ENCODE assay signal across 17 mouse cellular contexts in the genomic region with DNA sequence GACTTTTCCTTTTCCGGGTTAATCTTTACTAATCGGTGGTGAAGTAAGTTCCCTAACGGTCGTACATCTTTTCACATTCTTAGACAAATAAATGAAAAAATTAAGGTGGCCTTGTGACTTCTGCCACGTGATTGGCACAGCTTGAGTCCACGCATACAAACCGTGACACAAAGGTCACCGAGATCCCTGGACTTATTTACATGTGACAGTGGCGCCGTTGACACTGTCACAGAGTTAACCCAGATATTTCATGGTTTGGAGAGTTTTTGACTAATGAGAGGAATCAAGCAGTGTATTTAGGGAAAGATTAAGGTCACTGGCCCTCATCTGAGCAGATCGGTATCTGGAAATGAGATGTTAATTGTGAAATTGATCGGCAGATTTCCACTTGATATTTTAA.
DNase-seq lines count a peak whose midpoint lies in the region; ATAC-seq and TF ChIP-seq lines count a peak whose summit lies in the region.
"Had no signal": no experiment of that assay in that cellular context is flagged by ENCODE, and none has a peak within 500 bp of the region (broad histone marks: within the 10 kb centered on the region; RNA-seq: fewer than 3 reads in every experiment).

No protein-coding gene starts in this region.

- no peak for TF ChIP-seq CTCF in liver, adult 2 months (IDR thresholded peaks at IDR 0.05; ENCODE audit: low read depth, low read length)
- no peak for TF ChIP-seq CTCF in liver, postnatal 0 days (IDR thresholded peaks at IDR 0.05; ENCODE audit: low read depth)

- no peak for ATAC-seq in liver, postnatal 0 days
- ATAC-seq: activated CD4-positive, CD25-positive, alpha-beta regulatory T cell, adult 4 months; CD4-positive, CD25-positive, alpha-beta regulatory T cell, adult 4 months; Patski had no signal

- TF ChIP-seq EP300 in liver, postnatal 0 days (IDR thresholded peaks at IDR 0.05; ENCODE audit: low read depth), result no peak

- no peaks in the 10 kb centered on the region for H3K36me3 ChIP-seq in liver, adult 2 months (ENCODE audit: control insufficient read depth, insufficient read depth, low read length)
- H3K36me3 ChIP-seq in liver, postnatal 0 days (replicated peaks; ENCODE audit: insufficient read depth, low read length), result no peaks in the 10 kb centered on the region
- H3K36me3 ChIP-seq: G1E had no signal

- TF ChIP-seq POLR2A in liver, adult 2 months (IDR thresholded peaks at IDR 0.05; ENCODE audit: extremely low read depth, insufficient read depth, low read length), result no peak

- H3K9ac ChIP-seq in liver, adult 2 months (ENCODE audit: low read depth, low read length), result no peak overlapping the region
- H3K9ac ChIP-seq in liver, postnatal 0 days (replicated peaks), result no peak overlapping the region

- no peaks in the 10 kb centered on the region for H3K79me2 ChIP-seq in liver, adult 2 months (ENCODE audit: control insufficient read depth, insufficient read depth, low read length)

- DNase-seq in liver, adult 2 months (ENCODE audit: extremely low read depth, low read depth, low spot score), result peak; percentile 93
- no peak for DNase-seq in liver, postnatal 0 days
- DNase-seq: adrenal gland, adult 2 months; adrenal gland, adult 8-10 months; adrenal gland, postnatal 10 days; adrenal gland, postnatal 14 days; adrenal gland, postnatal 25 days; adrenal gland, postnatal 36 days; B cell, adult 2 months; cerebellum, adult 11 months; cerebellum, adult 11-12 months; cerebellum, adult 18-20 months; cerebellum, adult 2 months had no signal

- peaks cover 2% of the 10 kb centered on the region; the same call in 1 of the 2 replicates for H3K4me1 ChIP-seq in liver, adult 2 months (ENCODE audit: control insufficient read depth, insufficient read depth, low read length)
- no peaks in the 10 kb centered on the region for H3K4me1 ChIP-seq in liver, postnatal 0 days (ENCODE audit: insufficient read depth)

- WGBS in liver, adult 2 months, result 53% methylated on average over 12 of the region's 12 CpGs
- 77% methylated on average over 12 of the region's 12 CpGs for WGBS in liver, postnatal 0 days (ENCODE audit: insufficient replicate concordance)

- H3K9me3 ChIP-seq in liver, postnatal 0 days (ENCODE audit: low read length), result no peaks in the 10 kb centered on the region
- H3K9me3 ChIP-seq: G1E had no signal

- no peak overlapping the region for H3K4me3 ChIP-seq in liver, adult 2 months (ENCODE audit: insufficient read depth, low read depth, low read length)
- H3K4me3 ChIP-seq in liver, postnatal 0 days (ENCODE audit: low read depth, low read length), result no peak overlapping the region

- no peak overlapping the region for H3K4me2 ChIP-seq in liver, postnatal 0 days (ENCODE audit: low read depth, low read length)

- no peaks in the 10 kb centered on the region for H3K27me3 ChIP-seq in liver, adult 2 months (ENCODE audit: control insufficient read depth, insufficient read depth, low read length)
- no peaks in the 10 kb centered on the region for H3K27me3 ChIP-seq in liver, postnatal 0 days (ENCODE audit: insufficient read depth, low read length)

- no peak overlapping the region for H3K27ac ChIP-seq in liver, adult 2 months (replicated peaks; ENCODE audit: insufficient read depth, low read depth, low read length)
- no peak overlapping the region for H3K27ac ChIP-seq in liver, postnatal 0 days (ENCODE audit: low read depth)
